Mouse (Mus musculus): ENCODE measurements around the gene Ranbp17. TPM values are rescaled to one million over a fixed set of nuclear protein-coding genes. Genes with fewer than 3 reads are reported as not detected.

The Ranbp17 gene
- polyA plus RNA-seq, 1 experiment from 2014 or later = 7.5 TPM

DNA sequence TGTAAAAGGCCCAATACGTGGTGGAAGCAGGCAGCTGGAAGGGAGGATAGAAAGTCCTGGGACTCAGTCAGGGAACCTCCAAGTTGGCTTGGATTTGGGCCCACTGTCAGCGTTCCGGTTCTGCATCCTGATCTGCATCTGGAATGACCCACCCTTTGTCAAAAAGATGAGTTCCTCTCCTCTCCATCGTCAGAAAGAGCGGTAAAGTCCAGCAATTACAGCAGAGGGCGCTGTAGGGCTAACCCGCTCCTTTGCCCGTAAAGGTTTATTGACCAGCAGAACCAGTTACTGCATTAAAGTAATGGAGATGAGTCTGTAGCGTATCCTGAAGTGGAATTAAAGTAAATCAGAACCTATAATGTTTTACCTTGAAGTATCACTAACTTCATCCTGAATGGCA is 343.1 kb downstream of the Ranbp17 start:
- no peak overlapping the region for H3K27ac ChIP-seq (ENCODE audit: low read depth, low read length)
- no peaks in the 10 kb centered on the region for H3K36me3 ChIP-seq (ENCODE audit: control insufficient read depth, insufficient read depth, low read length)
- H3K9me3 ChIP-seq (replicated peaks; ENCODE audit: control insufficient read depth, low read length) = no peaks in the 10 kb centered on the region
- H3K27me3 ChIP-seq (ENCODE audit: control insufficient read depth, insufficient read depth, low read length) = peaks cover 2% of the 10 kb centered on the region; the same call in 1 of the 2 replicates
- no peaks in the 10 kb centered on the region for H3K4me1 ChIP-seq (ENCODE audit: control insufficient read depth, insufficient read depth, low read length)
- no peak overlapping the region for H3K9ac ChIP-seq (ENCODE audit: low read depth, low read length)
- 17% methylated on average over 9 of the region's 9 CpGs for WGBS (ENCODE audit: insufficient replicate concordance)
- no peak for ATAC-seq (replicated peaks; ENCODE audit: insufficient number of reproducible peaks, low FRiP score, low TSS enrichment)
- H3K4me2 ChIP-seq = no peak overlapping the region
- no peak overlapping the region for H3K4me3 ChIP-seq (ENCODE audit: low read depth, low read length)

- Histone ChIP-seq H3K4me2 (peak within 1 kb of the TSS; percentile 78), H3K27me3 (ENCODE audit: control insufficient read depth, insufficient read depth, low read length) (no peaks in the 10 kb centered on the region), H3K9ac (ENCODE audit: low read depth, low read length) (peak within 1 kb of the TSS; percentile 97), H3K27ac (ENCODE audit: low read depth, low read length) (peak within 1 kb of the TSS; percentile 96), H3K4me3 (ENCODE audit: low read depth, low read length) (peak within 1 kb of the TSS; percentile 97), H3K4me1 (ENCODE audit: control insufficient read depth, insufficient read depth, low read length) (peaks cover 7% of the 10 kb centered on the region; the same call in 1 of the 2 replicates), H3K36me3 (ENCODE audit: control insufficient read depth, insufficient read depth, low read length) (peaks cover 9% of the 10 kb centered on the region; the same call in 1 of the 2 replicates), H3K9me3 (replicated peaks; ENCODE audit: control insufficient read depth, low read length) (no peaks in the 10 kb centered on the region)
- peak; percentile 95 for ATAC-seq (replicated peaks; ENCODE audit: insufficient number of reproducible peaks, low FRiP score, low TSS enrichment)
- 3% methylated on average over 49 of the region's 49 CpGs for WGBS (ENCODE audit: insufficient replicate concordance)
These were observed 350.5 kb downstream of the Ranbp17 start, which contains the start of gene Npm1 for GRCm38 (mm10) chr11:33162998-33163506. Npm1 (minus strand) TSS chr11:33163206.

- peak overlapping the region; percentile 73 for H3K4me2 ChIP-seq
- H3K27ac ChIP-seq (ENCODE audit: low read depth, low read length) = peak overlapping the region; percentile 89
- no peaks in the 10 kb centered on the region for H3K9me3 ChIP-seq (replicated peaks; ENCODE audit: control insufficient read depth, low read length)
- peaks cover 10% of the 10 kb centered on the region for H3K36me3 ChIP-seq (ENCODE audit: control insufficient read depth, insufficient read depth, low read length)
- peak overlapping the region; percentile 97 for H3K9ac ChIP-seq (ENCODE audit: low read depth, low read length)
- peak overlapping the region; percentile 97 for H3K4me3 ChIP-seq (ENCODE audit: low read depth, low read length)
- H3K27me3 ChIP-seq (ENCODE audit: control insufficient read depth, insufficient read depth, low read length) = no peaks in the 10 kb centered on the region
- WGBS (ENCODE audit: insufficient replicate concordance) = 3% methylated on average over 50 of the region's 53 CpGs
- peaks cover 7% of the 10 kb centered on the region; the same call in 1 of the 2 replicates for H3K4me1 ChIP-seq (ENCODE audit: control insufficient read depth, insufficient read depth, low read length)
- peak; percentile 55 for ATAC-seq (replicated peaks; ENCODE audit: insufficient number of reproducible peaks, low FRiP score, low TSS enrichment)
These were observed 351.1 kb downstream of the Ranbp17 start for GRCm38 (mm10) chr11:33162211-33162997.

Other genes starting within 250 kb of the Ranbp17 start
- gene Gm12117, start 237.0 kb downstream of the Ranbp17 start, polyA plus RNA-seq (2014; fragmentation: Nextera tagmentation; extraction: Ambion mirVana) = not detected in 2 replicates
- gene Gabrp, start 65.2 kb upstream of the Ranbp17 start, polyA plus RNA-seq (2014; fragmentation: Nextera tagmentation; extraction: Ambion mirVana) = 0.34 and 0.52 TPM in 2 replicates
- not detected in 2 replicates for gene D130052B06Rik, start 85.6 kb upstream of the Ranbp17 start, polyA plus RNA-seq (2014; fragmentation: Nextera tagmentation; extraction: Ambion mirVana)